Mouse (Mus musculus) spleen, adult 2 months (tissue): ENCODE measurements around the gene Kcnh7. TPM values are rescaled to one million over a fixed set of nuclear protein-coding genes. Genes with fewer than 3 reads are reported as not detected.
"Not testable (repeated sequence)": the region's sequence is repeated elsewhere in the genome, so short reads cannot be mapped to it uniquely, and the experiment has no call there.

Source experiments
- DNase-seq, 2 experiments: peaks; one replicate each; pipeline versions ENCODE4 v3.0.0 to v3.0.0-alpha.2; 2012 to 2021; ENCODE audit warnings: low spot score in 2 of 2, low read depth in 1 of 2
- H3K27ac ChIP-seq: fragments of 200-500 bp; 2 replicates; pipeline ENCODE4 v1.5.1; 2012; ENCODE audit warnings: low read length, inconsistent platforms; ENCODE audit not compliant: insufficient read depth
- H3K27me3 ChIP-seq: fragments of 200-500 bp; 2 replicates; pipeline ENCODE4 v1.6.1; 2012; ENCODE audit warnings: mild to moderate bottlenecking, moderate library complexity, low read length, inconsistent platforms; ENCODE audit not compliant: control insufficient read depth, insufficient read depth
- H3K36me3 ChIP-seq: fragments of 200-500 bp; 2 replicates; pipeline ENCODE4 v1.6.1; 2012; ENCODE audit warnings: mild to moderate bottlenecking, low read length, inconsistent platforms; ENCODE audit not compliant: control insufficient read depth, insufficient read depth
- H3K4me1 ChIP-seq: fragments of 200-500 bp; 2 replicates; pipeline ENCODE4 v1.6.1; 2011; ENCODE audit warnings: inconsistent platforms; ENCODE audit not compliant: control insufficient read depth, insufficient read depth, insufficient read length
- H3K4me3 ChIP-seq: fragments of 200-500 bp; 2 replicates; pipeline ENCODE4 v1.5.1; 2011; ENCODE audit warnings: mild to moderate bottlenecking, inconsistent platforms; ENCODE audit not compliant: insufficient read depth, insufficient read length; ENCODE audit errors: extremely low read depth
- CTCF ChIP-seq: fragments of 200-500 bp; IDR thresholded peaks from 2 replicates; pipeline ENCODE4 v1.5.1; 2011; ENCODE audit warnings: mild to moderate bottlenecking, inconsistent platforms; ENCODE audit not compliant: insufficient read depth, insufficient read length, insufficient replicate concordance; ENCODE audit errors: extremely low read depth
- POLR2A ChIP-seq: fragments of 200-500 bp; IDR thresholded peaks from 2 replicates; pipeline ENCODE4 v1.6.1; 2011; ENCODE audit warnings: low read depth, low read length, inconsistent platforms
- WGBS: fragments of 180-500 bp; shearing (Covaris S2); methylation state at CpG from one replicate; pipeline ENCODE4 v1.1.7; 2018; 5-methylcytosine and 5-hydroxymethylcytosine counted together
- polyA plus RNA-seq: library from polyadenylated mRNA; depleted of rRNA; stranded (reverse); fragments of >200 nt; gene quantifications from 2 replicates; pipeline ENCODE4 v1.2.3, GENCODE M21; 2012

The Kcnh7 gene
- polyA plus RNA-seq, 1 experiment, result not detected

DNA sequence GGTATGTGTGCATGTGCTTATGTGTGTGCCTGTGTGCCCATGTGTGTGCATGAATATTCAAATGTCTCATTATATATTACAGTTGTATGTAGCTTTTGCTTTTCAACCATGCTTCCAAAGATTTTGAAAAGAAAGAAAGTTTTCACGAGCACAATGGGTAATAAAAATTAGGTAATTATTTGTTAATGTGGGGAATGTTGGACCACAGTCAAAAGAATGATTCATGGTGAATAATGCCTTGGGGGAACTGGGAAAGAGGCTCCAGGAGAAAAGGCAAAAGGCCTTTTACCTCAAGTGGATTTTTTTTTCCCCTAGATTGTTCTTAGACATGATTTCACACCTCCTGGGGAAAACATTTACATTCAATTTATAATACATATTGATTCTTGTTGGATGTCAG, 458.1 kb downstream of the Kcnh7 start:
- Histone ChIP-seq H3K36me3 (no peaks in the 10 kb centered on the region), H3K27me3 (no peaks in the 10 kb centered on the region), H3K27ac (no peak overlapping the region), H3K4me3 (no peak overlapping the region), H3K4me1 (no peaks in the 10 kb centered on the region)
- no peak for DNase-seq
- 63% methylated on average over 1 of the region's 1 CpGs for WGBS
- no peak for TF ChIP-seq CTCF

DNA sequence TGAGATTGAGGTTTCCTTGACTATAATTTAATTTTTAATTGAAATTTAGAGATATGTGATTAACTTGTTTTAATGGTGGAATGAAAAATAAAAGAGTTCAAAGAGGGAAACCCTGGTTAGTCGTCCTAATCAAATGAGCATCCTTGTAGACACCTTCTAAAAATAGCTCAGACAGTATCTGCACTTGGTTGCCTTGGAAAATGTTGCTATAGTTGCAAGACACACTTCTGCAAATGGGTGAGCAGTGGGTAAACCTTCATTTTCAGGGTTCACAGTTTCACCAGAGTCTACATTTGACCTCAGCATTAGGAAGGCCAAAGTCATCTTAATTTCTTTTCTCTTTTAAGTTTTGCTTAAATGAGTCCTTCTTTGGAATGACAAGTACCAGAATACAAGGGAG, 465.7 kb downstream of the Kcnh7 start:
- no peaks in the 10 kb centered on the region for H3K4me1 ChIP-seq
- no peaks in the 10 kb centered on the region for H3K27me3 ChIP-seq
- no peak for TF ChIP-seq POLR2A
- TF ChIP-seq CTCF, result no peak
- H3K36me3 ChIP-seq, result no peaks in the 10 kb centered on the region
- H3K27ac ChIP-seq, result no peak overlapping the region
- WGBS, result 15% methylated on average over 1 of the region's 1 CpGs
- no peak for DNase-seq
- H3K4me3 ChIP-seq, result no peak overlapping the region

DNA sequence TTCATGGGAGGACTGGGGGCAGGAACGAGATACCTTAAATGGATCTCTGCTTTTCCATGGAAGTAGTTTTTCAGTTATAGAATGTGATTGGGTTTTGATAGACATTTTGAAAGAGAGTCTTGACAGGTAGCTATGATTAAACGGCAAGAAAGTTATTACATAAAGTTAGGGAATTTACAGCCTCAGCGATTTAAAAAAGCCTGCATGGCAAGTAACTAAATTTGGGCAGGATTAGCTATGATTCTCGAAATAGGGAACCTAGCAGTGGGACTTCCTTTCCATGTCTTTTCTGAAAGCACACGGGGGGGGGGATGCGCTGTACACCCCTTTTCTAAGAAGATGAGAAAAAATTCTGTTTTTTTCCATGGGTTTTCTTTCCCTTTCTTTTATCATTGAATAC, 466.8 kb downstream of the Kcnh7 start:
- TF ChIP-seq CTCF, result no peak
- TF ChIP-seq POLR2A, result no peak
- no peaks in the 10 kb centered on the region for H3K4me1 ChIP-seq

DNA sequence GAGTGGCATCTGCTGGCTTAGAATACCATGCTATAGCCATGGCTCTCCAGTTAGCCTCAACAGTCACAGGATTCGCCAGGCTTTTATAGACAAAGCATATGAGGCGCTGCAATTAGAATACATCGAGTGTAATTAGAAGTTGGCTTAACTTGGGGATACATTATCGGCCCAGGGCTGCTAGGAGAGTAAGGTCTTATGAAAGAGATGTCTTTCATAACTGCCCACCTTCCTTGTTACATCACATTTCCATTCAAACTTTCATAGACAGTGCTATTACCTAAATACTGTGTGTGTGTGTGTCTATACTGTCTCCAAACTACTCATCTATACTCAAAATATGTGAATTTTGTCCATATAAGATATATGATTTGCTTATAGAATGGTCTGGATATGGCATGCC, 468.8 kb downstream of the Kcnh7 start:
- 93% methylated on average over 4 of the region's 4 CpGs for WGBS
- no peaks in the 10 kb centered on the region for H3K27me3 ChIP-seq
- H3K27ac ChIP-seq, result no peak overlapping the region
- no peak for DNase-seq
- H3K36me3 ChIP-seq, result no peaks in the 10 kb centered on the region
- H3K4me1 ChIP-seq, result no peaks in the 10 kb centered on the region
- TF ChIP-seq POLR2A (no peak), CTCF (no peak)
- no peak overlapping the region for H3K4me3 ChIP-seq

More for the DNA sequence above, 466.8 kb downstream of the Kcnh7 start:
- no peak overlapping the region for H3K27ac ChIP-seq
- no peaks in the 10 kb centered on the region for H3K27me3 ChIP-seq
- 70% methylated on average over 6 of the region's 6 CpGs for WGBS
- DNase-seq, result no peak
- no peak overlapping the region for H3K4me3 ChIP-seq
- no peaks in the 10 kb centered on the region for H3K36me3 ChIP-seq

DNA sequence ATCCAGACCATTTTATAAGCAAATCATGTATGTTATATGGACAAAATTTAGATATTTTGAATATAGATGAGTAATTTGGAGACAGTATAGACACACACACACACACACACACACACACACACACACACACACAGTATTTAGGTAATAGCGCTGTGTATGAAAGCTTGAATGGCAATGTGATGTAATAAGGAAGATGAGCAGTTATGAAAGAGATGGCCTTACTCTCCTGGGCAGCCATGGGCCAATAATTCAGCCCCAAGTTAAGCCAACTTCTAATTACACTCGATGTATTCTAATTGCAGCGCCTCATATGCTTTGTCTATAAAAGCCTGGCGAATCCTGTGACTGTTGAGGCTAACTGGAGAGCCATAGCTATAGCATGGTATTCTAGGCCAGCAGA, 469.7 kb downstream of the Kcnh7 start:
- H3K4me3 ChIP-seq, H3K4me1 ChIP-seq, H3K27me3 ChIP-seq, H3K27ac ChIP-seq, H3K36me3 ChIP-seq, DNase-seq: not testable (repeated sequence)
- 87% methylated on average over 4 of the region's 4 CpGs for WGBS

DNA sequence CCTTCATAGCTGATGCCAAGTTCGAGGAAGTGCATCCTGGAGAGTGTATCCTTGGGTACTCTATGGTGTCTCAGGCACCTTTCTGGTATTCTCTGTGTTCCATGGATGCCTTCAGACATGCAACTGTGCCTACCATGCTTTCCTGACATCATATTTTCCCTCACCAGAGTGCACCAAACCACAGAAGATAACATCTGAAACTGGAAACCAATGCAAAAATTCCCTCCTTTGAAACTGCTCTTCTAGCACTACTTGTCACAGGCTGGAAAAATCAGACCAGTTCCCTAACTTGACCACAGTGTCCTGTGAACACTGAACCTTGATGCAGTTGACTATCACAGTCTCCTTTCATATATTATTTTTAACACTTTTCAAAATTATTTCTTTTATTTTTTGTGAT, 474.5 kb downstream of the Kcnh7 start:
- Histone ChIP-seq H3K27me3 (no peaks in the 10 kb centered on the region), H3K4me3 (no peak overlapping the region), H3K36me3 (no peaks in the 10 kb centered on the region), H3K4me1 (no peaks in the 10 kb centered on the region), H3K27ac (no peak overlapping the region)
- no peak for TF ChIP-seq POLR2A
- no peak for TF ChIP-seq CTCF
- WGBS, result 90% methylated on average over 1 of the region's 1 CpGs
- DNase-seq, result no peak

DNA sequence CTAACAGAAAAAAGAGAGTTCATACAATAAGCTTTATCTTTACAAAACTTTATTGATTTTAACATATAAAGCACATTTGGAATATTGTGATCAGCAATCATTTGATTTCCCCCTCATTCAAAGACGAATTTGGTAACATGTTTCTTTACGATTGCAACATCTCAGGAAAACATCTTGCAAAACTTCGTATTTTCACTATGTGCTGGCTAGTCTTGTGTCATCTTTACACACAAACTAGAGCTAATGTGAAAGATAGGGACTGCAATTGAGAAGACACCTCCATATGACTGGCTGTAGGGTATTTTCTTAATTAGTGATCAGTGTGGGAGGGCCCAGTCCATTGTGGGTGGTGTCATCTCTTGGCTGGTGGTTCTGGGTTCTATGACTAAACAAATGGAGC, 477.8 kb downstream of the Kcnh7 start:
- Histone ChIP-seq H3K36me3 (no peaks in the 10 kb centered on the region), H3K27ac (no peak overlapping the region), H3K4me3 (no peak overlapping the region), H3K4me1 (no peaks in the 10 kb centered on the region), H3K27me3 (no peaks in the 10 kb centered on the region)
- 78% methylated on average over 3 of the region's 3 CpGs for whole genome bisulfite sequencing
- TF ChIP-seq CTCF (no peak), POLR2A (no peak)
- no peak for DNase-seq

DNA sequence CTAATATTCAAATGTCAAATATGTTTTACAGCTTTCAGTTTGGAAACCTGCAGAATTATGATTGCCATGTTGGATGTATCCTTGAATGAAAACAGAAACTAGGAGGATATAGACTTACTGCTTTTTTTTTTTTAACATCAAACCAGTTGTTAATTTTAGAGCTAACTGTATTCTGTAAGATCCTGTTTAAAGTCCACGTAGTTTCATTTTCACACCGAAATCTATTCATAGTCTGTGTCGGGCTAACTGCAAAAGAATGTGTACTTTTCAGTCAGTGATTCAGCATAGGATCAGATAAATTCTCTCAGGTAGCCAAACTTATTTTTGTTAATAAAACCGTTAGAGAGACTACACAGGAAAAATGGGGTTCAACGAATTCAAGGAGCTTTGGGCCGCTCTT, 498.2 kb downstream of the Kcnh7 start:
- TF ChIP-seq POLR2A (no peak), CTCF (no peak)
- Histone ChIP-seq H3K4me1 (peaks cover 4% of the 10 kb centered on the region; the same call in 1 of the 2 replicates), H3K27me3 (no peaks in the 10 kb centered on the region), H3K27ac (no peak overlapping the region), H3K4me3 (no peak overlapping the region; the same call in 1 of the 2 replicates), H3K36me3 (no peaks in the 10 kb centered on the region)
- 23% methylated on average over 6 of the region's 6 CpGs for WGBS
- DNase-seq, result no peak
